Mouse (Mus musculus) E14TG2a.4 (cell line): ENCODE data around the gene Fam71b.

Experiments used
- CTCF ChIP-seq: conservative IDR thresholded peaks from 2 replicates; pipeline ENCODE4 v1.5.1; 2014; ENCODE audit warnings: low read length
- NANOG ChIP-seq: IDR thresholded peaks from 2 replicates; pipeline ENCODE4 v1.6.1; 2014; ENCODE audit warnings: borderline replicate concordance, low read length, mixed read lengths
- POU5F1 ChIP-seq: IDR thresholded peaks from 2 replicates; pipeline ENCODE4 v1.6.1; 2014; ENCODE audit warnings: low read length, borderline replicate concordance

GRCm38 (mm10) chr11:46377819-46378782 is 18.3 kb upstream of the Fam71b start:
- TF ChIP-seq CTCF (no peak), POU5F1 (no peak), NANOG (no peak)
